Comparison of ENCODE assay signal across 8 mouse cellular contexts in genomic region chr13:52275675-52276074, GRCm38 (mm10).
DNase-seq lines count a peak whose midpoint lies in the region; ATAC-seq lines count a peak whose summit lies in the region.

No protein-coding gene starts in this region.

- H3K9ac ChIP-seq in lung, embryonic 16.5 days (ENCODE audit: low read length): no peak overlapping the region

- peak overlapping the region; percentile 41 for H3K4me2 ChIP-seq in lung, embryonic 16.5 days (ENCODE audit: low read depth, low read length)

- H3K27ac ChIP-seq in lung, embryonic 16.5 days (ENCODE audit: low read length): no peak overlapping the region

- peak; percentile 76 for DNase-seq in A20 (ENCODE audit: low read depth, low spot score)
- DNase-seq in ES-CJ7 (ENCODE audit: low read depth, low spot score): peak; percentile 70
- peak; percentile 71 for DNase-seq in cerebellum, adult 9-11 months
- DNase-seq in kidney, postnatal 10 days: peak; percentile 27
- DNase-seq in retina, embryonic 14.5 days (ENCODE audit: low spot score): peak; percentile 91
- DNase-seq in yolk sac, embryonic 10.5 days (ENCODE audit: low spot score): peak; percentile 11

- H3K4me3 ChIP-seq in lung, embryonic 16.5 days (ENCODE audit: low read length): no peak overlapping the region

- 6% methylated on average over 8 of the region's 8 CpGs for WGBS in lung, embryonic 16.5 days

- no peaks in the 10 kb centered on the region for H3K36me3 ChIP-seq in lung, embryonic 16.5 days (ENCODE audit: control insufficient read depth, insufficient read depth, low read length)

- no peaks in the 10 kb centered on the region for H3K27me3 ChIP-seq in lung, embryonic 16.5 days (ENCODE audit: control insufficient read depth, insufficient read depth, low read depth, low read length)

- H3K9me3 ChIP-seq in lung, embryonic 16.5 days (ENCODE audit: control insufficient read depth, low read length): no peaks in the 10 kb centered on the region; the same call in 1 of the 2 replicates

- H3K4me1 ChIP-seq in lung, embryonic 16.5 days (replicated peaks; ENCODE audit: control insufficient read depth, insufficient read depth, low read length): no peaks in the 10 kb centered on the region

- ATAC-seq in granulocyte monocyte progenitor cell, adult 5-6 weeks (replicated peaks; ENCODE audit: poor library complexity, severe bottlenecking): peak; percentile 65
- peak; percentile 62 for ATAC-seq in lung, embryonic 16.5 days (ENCODE audit: low read depth)

Comparison
In these comparisons a context has a peak if more than half of its experiments do, and no peak if none do; other contexts are left out.
1. DNase-seq: peak in every context shown above with its lines; median percentile 91 in retina, embryonic 14.5 days; 76 in A20; 71 in cerebellum, adult 9-11 months; 70 in ES-CJ7; 27 in kidney, postnatal 10 days; 11 in yolk sac, embryonic 10.5 days.